Mouse (Mus musculus) thymus, postnatal 10 days (tissue): ENCODE measurements around the gene Fignl1.

Experiments used
- DNase-seq, 2 experiments: peaks; one replicate each; pipeline ENCODE4 v3.0.0; 2021; ENCODE audit warnings: low spot score in 2 of 2

The Fignl1 gene

DNA sequence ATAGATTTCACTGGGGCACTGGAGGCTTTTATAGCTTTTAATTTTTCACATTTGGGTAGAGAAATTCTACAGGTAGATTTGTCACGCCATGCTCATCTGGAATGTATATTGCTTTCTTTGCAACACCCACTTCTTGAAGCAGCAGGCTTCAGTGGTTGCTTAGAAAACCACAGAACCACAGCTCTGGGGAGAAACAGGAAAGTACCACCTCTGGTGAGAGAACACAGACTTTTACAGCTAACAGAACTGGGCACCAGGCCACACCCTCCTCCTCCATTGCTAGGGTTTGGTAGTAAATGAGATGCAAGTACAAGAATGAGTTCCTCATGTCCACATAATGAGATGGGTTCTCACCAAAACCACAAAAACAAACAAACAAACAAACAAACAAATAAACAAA, 42.7 kb downstream of the Fignl1 start:
- no peak for DNase-seq

DNA sequence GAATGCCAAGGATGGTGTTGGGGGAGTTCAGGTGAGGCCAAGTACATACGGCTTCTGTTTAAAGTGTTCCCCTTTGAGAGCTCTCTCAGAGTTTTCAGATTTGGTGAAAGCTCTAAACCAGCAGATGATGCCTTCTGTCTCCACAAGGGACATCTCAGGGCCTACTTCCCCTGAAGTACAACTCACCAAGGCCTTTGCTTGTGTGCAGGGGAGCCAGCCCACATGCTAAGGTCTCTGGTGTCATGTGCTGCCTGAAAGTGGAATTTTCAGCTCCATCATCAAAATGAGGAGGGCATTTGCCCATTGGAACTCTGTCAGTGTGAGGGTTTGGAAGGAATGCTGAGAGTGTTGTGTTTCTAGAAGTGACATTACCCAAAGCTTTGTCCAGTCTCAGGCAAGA, 43.3 kb downstream of the Fignl1 start:
- DNase-seq, result no peak

DNA sequence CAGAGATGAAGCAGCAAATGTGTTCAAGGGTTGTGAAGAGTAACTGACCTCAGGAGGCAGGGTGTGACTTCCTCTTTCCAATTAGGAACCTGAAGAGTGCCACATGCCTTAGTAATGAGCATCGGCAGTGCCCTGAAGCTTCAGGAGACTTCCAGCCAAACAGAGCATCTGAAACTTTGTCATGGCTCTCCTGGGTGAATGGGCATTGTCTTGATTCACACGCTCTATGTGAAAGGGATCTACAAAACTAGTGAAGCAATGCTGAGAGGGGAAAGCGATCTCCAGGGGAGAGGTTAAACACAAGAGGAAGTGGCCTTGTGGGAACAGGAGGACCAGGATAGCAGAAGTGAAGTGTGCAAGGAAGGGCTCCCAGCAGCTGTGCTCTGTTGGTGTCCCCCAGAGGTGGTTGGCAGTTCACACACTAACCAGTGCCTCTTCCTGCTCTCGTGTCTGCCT, 45.5 kb downstream of the Fignl1 start:
- no peak for DNase-seq

DNA sequence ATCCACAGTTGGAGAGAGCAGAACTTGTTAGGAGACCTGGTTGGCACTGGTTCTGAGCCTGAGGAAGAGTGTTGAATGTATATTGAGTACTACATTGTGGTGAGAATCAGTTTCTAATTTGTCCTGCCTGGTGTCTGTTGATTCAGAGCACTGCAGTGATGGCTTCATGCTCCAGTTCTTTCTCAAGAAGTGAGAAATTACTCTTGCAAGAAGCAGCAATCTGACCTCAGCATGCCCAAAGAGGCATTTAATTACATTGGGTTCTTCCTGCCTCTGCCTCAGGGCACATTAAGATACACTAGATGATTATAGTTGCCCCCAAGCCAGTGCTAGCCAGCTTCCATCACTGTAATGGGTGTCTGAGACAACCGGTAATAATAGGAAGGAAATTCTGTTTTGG, 49.9 kb downstream of the Fignl1 start:
- DNase-seq, result no peak

DNA sequence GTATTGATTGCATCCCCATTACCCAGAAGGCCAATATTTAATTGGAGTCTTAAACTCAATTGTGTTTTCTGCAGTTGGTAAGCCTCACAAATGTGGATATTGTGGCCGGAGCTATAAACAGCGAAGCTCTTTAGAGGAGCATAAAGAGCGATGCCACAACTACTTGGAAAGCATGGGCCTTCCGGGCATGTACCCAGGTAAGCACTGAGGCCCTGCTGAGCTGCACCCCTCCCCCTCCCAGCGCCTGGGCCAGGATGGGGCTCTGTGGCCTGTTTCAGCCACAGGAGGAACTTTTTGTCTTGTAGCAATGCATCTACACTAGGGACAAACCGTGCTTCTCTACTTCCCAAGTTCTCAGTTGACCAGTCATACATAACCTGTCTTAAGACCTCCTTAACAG, 50.6 kb downstream of the Fignl1 start:
- DNase-seq, result no peak

DNA sequence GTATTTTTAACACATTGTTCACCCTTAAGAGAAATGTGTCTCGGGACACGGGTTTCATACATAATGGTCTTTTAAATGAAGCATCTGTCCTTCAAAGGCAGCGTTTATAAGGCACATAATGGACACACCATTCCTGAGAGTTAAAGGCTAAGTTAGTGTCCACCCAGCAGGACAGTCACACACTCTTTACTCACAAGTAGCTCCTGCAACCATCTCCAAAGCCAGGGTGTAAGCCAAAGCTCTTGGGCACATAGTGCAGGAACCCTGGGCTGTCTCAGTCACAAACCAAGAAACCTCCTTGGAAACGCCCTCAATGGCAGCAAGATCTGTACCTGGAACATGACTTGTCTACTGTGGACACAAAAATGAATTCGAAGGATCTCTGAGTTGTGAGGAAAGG, 55.9 kb downstream of the Fignl1 start:
- no peak for DNase-seq

DNA sequence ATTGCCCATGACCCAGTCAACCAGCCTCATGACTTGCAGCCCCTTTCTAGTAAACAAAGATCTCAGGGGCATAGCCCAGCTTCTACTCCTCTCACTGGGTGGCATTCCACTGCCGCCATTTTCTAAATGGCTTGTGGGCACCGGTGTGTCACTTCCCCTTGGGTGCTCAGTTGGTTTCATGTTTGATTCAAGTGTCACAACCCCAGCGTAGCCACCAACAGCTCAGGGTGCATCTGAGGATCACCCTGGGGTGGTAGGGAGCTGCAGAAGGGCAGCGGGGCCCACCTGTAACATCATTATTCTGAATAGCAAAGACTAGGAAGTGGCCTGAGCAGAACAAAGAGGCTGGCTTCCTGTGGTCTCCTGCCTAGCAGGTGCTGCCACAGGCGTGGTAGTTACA, 57.7 kb downstream of the Fignl1 start:
- no peak for DNase-seq

DNA sequence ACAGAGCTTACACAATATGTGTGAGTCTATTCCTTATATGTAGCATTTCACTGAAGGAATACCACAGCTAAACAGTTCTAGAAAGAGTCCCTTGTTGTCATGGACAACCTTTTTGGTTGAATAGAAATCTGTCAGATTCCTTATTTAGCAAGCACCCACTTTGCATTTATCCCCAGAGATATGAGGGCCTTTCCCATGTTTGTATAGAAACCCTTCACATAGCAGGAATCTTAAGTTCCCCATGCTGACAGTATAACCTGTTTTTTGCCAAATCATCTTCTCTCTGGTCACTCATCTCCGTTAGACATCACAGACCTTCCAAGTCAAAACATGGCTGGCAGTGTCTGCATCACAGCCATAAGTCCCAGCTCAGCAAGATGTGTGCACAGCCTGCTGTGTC, 64.5 kb downstream of the Fignl1 start:
- no peak for DNase-seq

DNA sequence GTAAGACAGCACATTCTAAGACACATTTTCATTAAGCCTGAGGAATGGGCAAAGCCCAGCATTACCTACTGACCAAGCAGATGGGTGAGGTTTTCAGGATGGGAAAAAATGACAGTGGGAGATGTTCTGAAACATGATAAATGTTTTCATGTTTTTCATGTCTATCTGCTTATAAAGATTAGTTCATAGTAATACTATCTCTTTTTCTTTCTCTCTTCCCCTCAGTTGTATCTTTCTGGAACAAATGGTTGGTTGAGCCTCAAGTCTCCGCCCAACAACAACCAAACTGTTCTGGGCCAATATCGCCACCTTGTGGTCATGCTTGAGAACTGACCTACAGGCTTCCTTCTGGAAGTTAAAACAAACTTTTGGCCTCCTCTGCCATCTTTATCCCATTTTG, 66.1 kb downstream of the Fignl1 start:
- DNase-seq, result peak; percentile 67 to 86

DNA sequence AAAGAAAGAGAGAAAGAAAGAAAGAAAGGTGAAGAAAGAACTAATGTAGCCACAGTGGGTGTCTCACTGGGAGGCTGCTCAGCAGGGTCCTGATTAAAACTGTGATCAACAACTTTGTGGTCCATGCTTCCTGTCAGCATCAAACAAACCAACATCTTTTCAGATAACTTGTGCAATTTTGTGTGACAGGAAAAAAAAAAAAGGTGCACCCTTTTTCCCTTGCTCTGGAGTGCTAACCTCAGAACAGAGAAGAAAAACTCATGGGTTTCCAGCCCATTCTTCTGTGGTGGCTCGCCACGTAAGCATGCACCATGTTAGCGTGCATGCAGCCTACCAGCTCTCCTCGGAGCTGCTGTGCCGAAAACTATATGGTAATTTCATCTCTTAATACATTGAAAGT, 67.2 kb downstream of the Fignl1 start:
- DNase-seq, result peak; percentile 21 to 43

DNA sequence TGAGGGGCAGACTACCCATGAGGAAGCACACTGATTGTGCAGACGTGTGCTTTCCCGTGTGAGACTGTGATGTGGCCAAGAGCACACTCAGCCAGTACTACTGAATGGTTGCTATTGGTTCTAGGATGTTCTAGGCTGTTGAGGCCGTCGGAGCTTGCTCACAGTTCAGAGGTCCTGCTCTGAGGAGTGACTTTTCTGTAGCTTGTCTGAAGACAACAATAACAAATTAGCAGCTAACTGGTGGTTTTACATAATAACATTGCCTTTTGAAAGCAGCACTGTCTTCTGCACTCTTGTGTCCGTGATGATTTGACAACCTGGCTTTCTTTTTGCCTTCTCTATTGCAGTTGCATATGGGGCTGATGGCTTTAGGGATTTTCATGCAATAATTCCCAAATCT, 68.2 kb downstream of the Fignl1 start:
- DNase-seq, result no peak

DNA sequence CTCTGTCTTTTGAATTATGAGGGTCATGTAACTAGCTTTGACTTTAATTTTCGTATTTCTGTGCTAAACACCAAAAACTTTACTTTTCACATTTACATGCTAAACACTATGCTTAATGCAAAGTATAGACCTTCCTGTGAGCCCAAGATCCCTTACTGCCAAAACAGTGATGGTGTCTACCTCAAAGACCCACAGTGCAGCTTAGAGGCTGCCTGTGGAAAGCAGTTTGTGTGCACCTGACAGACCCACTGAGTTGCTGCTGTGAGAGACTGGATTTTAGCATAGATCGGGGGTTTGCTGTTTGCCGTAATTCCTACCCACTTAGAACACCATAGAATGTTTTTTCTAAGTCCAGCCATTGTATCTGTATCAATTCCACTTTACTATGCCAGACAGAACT, 69.7 kb downstream of the Fignl1 start:
- peak in 1 of 2 experiments; percentile 37 for DNase-seq

DNA sequence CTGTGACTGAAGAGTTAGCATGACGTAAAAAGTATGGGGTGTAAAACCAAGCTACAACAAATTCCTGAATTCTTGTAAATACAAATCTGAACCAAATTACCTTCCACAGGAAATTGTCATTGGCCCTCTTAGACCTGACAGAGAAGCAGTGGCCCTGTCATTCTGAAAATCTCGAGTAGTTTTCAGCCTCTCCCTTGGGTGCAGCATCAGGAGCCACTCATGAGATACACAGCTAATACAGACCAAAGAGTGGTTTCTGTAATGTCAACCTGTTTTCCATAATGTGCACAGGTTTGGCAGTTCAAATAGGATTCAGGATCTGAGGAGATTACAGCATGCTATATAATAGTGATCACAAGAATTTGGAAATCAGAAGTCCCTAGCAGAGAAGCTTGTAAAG, 71.2 kb downstream of the Fignl1 start:
- no peak for DNase-seq
